Mouse (Mus musculus) ES-E14 (cell line): Measurements from ENCODE around the gene Brd1. TPM values are rescaled to one million over a fixed set of nuclear protein-coding genes. Genes with fewer than 3 reads are reported as not detected.

Source experiments
- DNase-seq: peaks from one replicate; pipeline ENCODE4 v3.0.0-alpha.2; 2013; ENCODE audit warnings: low read depth, low spot score
- H3K27ac ChIP-seq: 2 replicates; pipeline ENCODE4 v1.5.1; 2012; ENCODE audit warnings: low read depth, mild to moderate bottlenecking, low read length, moderate library complexity, mixed read lengths; ENCODE audit not compliant: poor library complexity, insufficient read depth, severe bottlenecking
- H3K36me3 ChIP-seq: 2 replicates; pipeline ENCODE4 v1.6.1; 2012; ENCODE audit warnings: mild to moderate bottlenecking, low read length, moderate library complexity, mixed read lengths; ENCODE audit not compliant: control insufficient read depth, poor library complexity, insufficient read depth, severe bottlenecking
- H3K4me1 ChIP-seq, 2 experiments: fragments of 150-350 bp in 1 of 2; sonication (generic) in 1 of 2; 2 replicates each; pipeline ENCODE4 v1.6.1; 2012; ENCODE audit warnings: low read length in 2 of 2, mild to moderate bottlenecking in 1 of 2, mixed read lengths in 1 of 2; ENCODE audit not compliant: control insufficient read depth in 2 of 2, insufficient read depth in 2 of 2, poor library complexity in 1 of 2
- H3K4me3 ChIP-seq, 2 experiments: fragments of 150-350 bp in 1 of 2; sonication (generic) in 1 of 2; 2 replicates each; pipeline ENCODE4 v1.5.1; 2012; ENCODE audit warnings: low read length in 2 of 2, low read depth in 1 of 2, mild to moderate bottlenecking in 1 of 2, mixed read lengths in 1 of 2; ENCODE audit not compliant: insufficient read depth in 1 of 2, poor library complexity in 1 of 2, severe bottlenecking in 1 of 2
- H3K9ac ChIP-seq: 2 replicates; pipeline ENCODE4 v1.6.1; 2012; ENCODE audit warnings: low read depth, mild to moderate bottlenecking, low read length, mixed read lengths; ENCODE audit not compliant: poor library complexity, insufficient read depth, severe bottlenecking
- H3K9me3 ChIP-seq: fragments of 150-350 bp; sonication (generic); 2 replicates; pipeline ENCODE4 v1.6.1; 2012; ENCODE audit warnings: low read depth, mild to moderate bottlenecking, low read length; ENCODE audit not compliant: control insufficient read depth, insufficient read depth
- CHD2 ChIP-seq: IDR thresholded peaks from 2 replicates; pipeline ENCODE4 v1.6.1; 2014; ENCODE audit warnings: mild to moderate bottlenecking, low read depth, low read length, inconsistent platforms
- HCFC1 ChIP-seq: IDR thresholded peaks from 2 replicates; pipeline ENCODE4 v1.6.1; 2012; ENCODE audit warnings: low read length, inconsistent platforms, borderline replicate concordance; ENCODE audit not compliant: insufficient read depth
- MAFK ChIP-seq: IDR thresholded peaks from 2 replicates; pipeline ENCODE4 v1.6.1; 2014; ENCODE audit warnings: mild to moderate bottlenecking, low read depth, low read length, inconsistent platforms; ENCODE audit not compliant: insufficient read depth
- ZC3H11A ChIP-seq: IDR thresholded peaks from 2 replicates; pipeline ENCODE4 v1.6.1; 2012; ENCODE audit warnings: low read depth, mild to moderate bottlenecking, inconsistent platforms, low read length, borderline replicate concordance
- ZNF384 ChIP-seq: IDR thresholded peaks from 2 replicates; pipeline ENCODE4 v1.6.1; 2012; ENCODE audit warnings: low read depth, low read length, inconsistent platforms
- in situ Hi-C, 2 experiments: fragments of 600-800 bp; cut with MboI; formaldehyde crosslinking; loops; one replicate each; pipeline ENCODE4 v1.15.1; 2025; ENCODE audit warnings: low sequenced_read_pairs in 2 of 2, inconsistent platforms in 1 of 2; ENCODE audit not compliant: unreplicated experiment in 2 of 2
- total RNA-seq: library from RNA; depleted of rRNA; stranded (reverse); fragments of 300-350 nt; gene quantifications from 2 replicates; pipeline ENCODE4 v1.2.3, GENCODE M21; 2012

Brd1 gene
- total RNA-seq, 1 experiment: 54.2 TPM

DNA sequence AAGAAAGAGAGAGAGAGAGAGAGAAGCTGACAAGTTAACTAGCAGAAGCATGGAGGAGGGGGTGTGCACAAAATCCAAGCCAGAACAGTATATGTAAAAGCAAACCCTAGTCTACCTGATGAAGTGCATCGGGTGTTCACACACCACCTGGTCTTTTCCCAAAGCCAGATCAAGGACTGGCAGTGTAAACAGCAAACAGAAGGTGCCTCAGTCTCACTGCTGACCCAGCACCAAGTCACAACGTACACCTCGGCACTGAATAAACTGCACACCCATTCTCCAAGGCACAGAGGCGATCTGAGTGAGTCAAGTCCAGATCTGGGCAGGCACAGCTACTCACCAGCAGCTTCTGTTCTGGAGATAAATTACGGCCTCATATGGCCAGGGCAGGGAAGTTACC is 9.0 kb downstream of the Brd1 start:
- in situ Hi-C loops: no loop called here
- H3K9me3 ChIP-seq: no peaks in the 10 kb centered on the region
- peaks cover 10 to 27% of the 10 kb centered on the region in 2 experiments; a peak in 3 of 4 replicates for H3K4me1 ChIP-seq
- DNase-seq: no peak
- H3K4me3 ChIP-seq: no peak overlapping the region
- no peak overlapping the region for H3K27ac ChIP-seq
- H3K36me3 ChIP-seq: peaks cover 51% of the 10 kb centered on the region
- H3K9ac ChIP-seq: no peak overlapping the region
- TF ChIP-seq HCFC1: no peak
- no peak for TF ChIP-seq ZC3H11A

DNA sequence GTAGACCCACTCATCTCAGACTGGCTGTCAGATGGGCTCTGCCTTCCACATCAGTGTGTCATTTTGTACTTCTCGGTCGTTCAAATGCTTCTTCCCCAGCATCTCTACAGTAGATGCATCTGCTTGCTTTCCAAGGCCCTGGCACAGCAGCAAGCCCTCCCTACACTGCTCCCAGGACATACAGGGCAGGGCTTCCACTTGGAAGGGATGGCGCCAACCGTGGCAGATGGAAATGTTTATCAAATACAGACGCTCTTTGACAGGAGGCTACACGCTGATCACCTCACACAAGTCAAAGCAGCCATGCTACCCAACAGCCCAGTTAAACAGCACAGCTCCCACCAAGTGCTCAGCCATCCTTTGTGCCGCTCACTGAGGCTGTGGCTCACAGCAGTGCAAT is 9.7 kb downstream of the Brd1 start:
- H3K9ac ChIP-seq: no peak overlapping the region
- H3K4me3 ChIP-seq: no peak overlapping the region
- H3K9me3 ChIP-seq: no peaks in the 10 kb centered on the region
- no peak overlapping the region for H3K27ac ChIP-seq
- DNase-seq: no peak
- peaks cover 47% of the 10 kb centered on the region for H3K36me3 ChIP-seq
- in situ Hi-C loops: no loop called here
- H3K4me1 ChIP-seq: peaks cover 10 to 19% of the 10 kb centered on the region in 2 experiments; a peak in 2 of 4 replicates
- TF ChIP-seq HCFC1 (no peak), ZC3H11A (no peak), MAFK (no peak), ZNF384 (no peak), CHD2 (no peak)

DNA sequence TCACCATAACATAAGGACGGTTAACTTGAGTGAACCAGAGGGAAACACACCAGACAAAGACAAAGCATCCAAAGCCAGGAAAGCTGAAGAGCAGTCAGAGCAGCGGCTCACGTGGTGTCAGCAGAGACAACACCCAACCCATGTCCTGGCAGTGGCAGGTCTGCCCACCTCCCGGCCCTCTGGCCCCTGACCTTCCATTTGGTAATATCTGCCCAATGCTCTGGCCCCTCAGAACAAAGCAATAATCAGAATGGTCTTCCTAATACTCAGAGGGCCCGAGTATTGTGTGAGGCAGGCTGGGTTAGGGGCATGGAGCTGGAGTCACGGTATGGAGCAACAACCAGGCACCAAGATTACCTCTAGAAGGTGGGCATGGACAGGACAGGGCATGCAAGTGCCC is 10.8 kb downstream of the Brd1 start:
- TF ChIP-seq MAFK (no peak), ZNF384 (no peak), CHD2 (no peak), HCFC1 (no peak), ZC3H11A (no peak)
- no peak overlapping the region for H3K27ac ChIP-seq

DNA sequence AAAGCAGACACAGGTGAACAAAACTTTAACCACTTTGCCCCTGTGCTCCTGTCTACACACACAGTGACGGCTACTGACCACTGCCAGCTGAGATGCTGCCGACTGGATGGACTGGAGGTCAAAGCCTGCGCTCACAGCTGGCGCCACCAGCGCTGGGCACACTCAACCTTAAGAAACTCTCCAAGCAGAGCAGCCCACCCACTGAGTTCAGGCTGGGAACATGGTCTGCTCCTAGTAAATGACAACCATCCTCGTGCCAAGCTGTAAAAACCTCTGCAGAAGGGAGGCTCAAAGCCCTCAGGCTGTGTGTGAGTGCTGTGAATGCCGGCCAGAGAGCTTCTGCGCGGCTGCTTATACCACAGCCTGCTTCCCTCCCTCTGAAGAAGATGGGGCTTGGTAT is 16.8 kb downstream of the Brd1 start:
- in situ Hi-C loops: no loop called here

More for the DNA sequence above, 10.8 kb downstream of the Brd1 start:
- in situ Hi-C loops: no loop called here
- Histone ChIP-seq H3K9me3 (no peaks in the 10 kb centered on the region), H3K4me1 (peaks cover 10 to 19% of the 10 kb centered on the region in 2 experiments; a peak in 2 of 4 replicates), H3K9ac (no peak overlapping the region; the same call in 1 of the 2 replicates), H3K36me3 (peaks cover 43% of the 10 kb centered on the region), H3K4me3 (no peak overlapping the region)
- DNase-seq: no peak

DNA sequence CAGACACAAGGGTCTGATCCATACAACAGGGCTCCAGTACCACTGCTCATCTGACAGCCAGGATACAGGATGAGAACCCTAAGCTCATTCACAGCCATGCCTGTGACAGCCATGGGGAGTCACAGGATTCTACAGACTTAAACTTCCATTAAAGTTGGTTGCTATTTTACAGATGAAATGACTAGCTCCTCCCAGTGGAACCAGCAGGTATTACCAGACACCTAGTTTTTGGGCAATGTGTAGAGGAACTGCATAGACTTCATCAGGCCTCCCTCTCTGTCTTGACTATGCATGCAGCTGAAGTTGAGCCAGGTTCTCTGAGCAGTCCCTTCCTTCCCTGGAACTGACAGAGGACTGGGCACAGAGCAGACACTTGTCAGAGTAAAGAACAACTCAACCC is 17.7 kb downstream of the Brd1 start:
- H3K9ac ChIP-seq: no peak overlapping the region
- no peak overlapping the region for H3K27ac ChIP-seq
- no peaks in the 10 kb centered on the region for H3K9me3 ChIP-seq
- in situ Hi-C loops: no loop called here
- H3K4me3 ChIP-seq: no peak overlapping the region
- H3K36me3 ChIP-seq: peaks cover 52% of the 10 kb centered on the region
- no peak for DNase-seq
- peaks cover 8 to 33% of the 10 kb centered on the region in 2 experiments for H3K4me1 ChIP-seq
- TF ChIP-seq ZC3H11A (no peak), ZNF384 (no peak), CHD2 (no peak), HCFC1 (no peak), MAFK (no peak)

More for the DNA sequence above, 16.8 kb downstream of the Brd1 start:
- Histone ChIP-seq H3K27ac (no peak overlapping the region), H3K36me3 (peaks cover 46% of the 10 kb centered on the region), H3K4me1 (peaks cover 12 to 27% of the 10 kb centered on the region in 2 experiments), H3K9ac (no peak overlapping the region), H3K9me3 (no peaks in the 10 kb centered on the region), H3K4me3 (no peak overlapping the region)
- no peak for DNase-seq
- TF ChIP-seq ZNF384 (no peak), ZC3H11A (no peak), CHD2 (no peak), HCFC1 (no peak), MAFK (no peak)
